Mouse (Mus musculus) forebrain, embryonic 13.5 days (tissue): ENCODE data around the gene Bglap. TPM values are rescaled to one million over a fixed set of nuclear protein-coding genes. Genes with fewer than 3 reads are reported as not detected.
"Not testable (repeated sequence)": the region's sequence is repeated elsewhere in the genome, so short reads cannot be mapped to it uniquely, and the experiment has no call there.

Experiments used
- ATAC-seq: fragments of 200-750 bp; cut with Nextera tagmentation; 2 replicates; pipeline ENCODE4 v1.8.0; 2017
- H3K27ac ChIP-seq: fragments of 300-500 bp; sonication (generic); 2 replicates; pipeline ENCODE4 v1.5.1; 2015; ENCODE audit warnings: inconsistent platforms, mild to moderate bottlenecking, moderate library complexity
- H3K27me3 ChIP-seq: fragments of 300-500 bp; sonication (generic); 2 replicates; pipeline ENCODE4 v1.6.1; 2015; ENCODE audit warnings: mild to moderate bottlenecking, inconsistent platforms
- H3K36me3 ChIP-seq: fragments of 300-500 bp; sonication (generic); 2 replicates; pipeline ENCODE4 v1.6.1; 2015; ENCODE audit warnings: mild to moderate bottlenecking, inconsistent platforms; ENCODE audit not compliant: poor library complexity, severe bottlenecking
- H3K4me1 ChIP-seq: fragments of 300-500 bp; sonication (generic); 2 replicates; pipeline ENCODE4 v1.6.1; 2015; ENCODE audit warnings: inconsistent platforms
- H3K4me2 ChIP-seq: fragments of 300-500 bp; sonication (generic); 2 replicates; pipeline ENCODE4 v1.6.1; 2015; ENCODE audit warnings: inconsistent platforms, mild to moderate bottlenecking, moderate library complexity
- H3K4me3 ChIP-seq: fragments of 300-500 bp; sonication (generic); 2 replicates; pipeline ENCODE4 v1.5.1; 2015; ENCODE audit warnings: mild to moderate bottlenecking, inconsistent platforms
- H3K9ac ChIP-seq: fragments of 300-500 bp; sonication (generic); 2 replicates; pipeline ENCODE4 v1.6.1; 2015; ENCODE audit warnings: mild to moderate bottlenecking, inconsistent platforms
- H3K9me3 ChIP-seq: fragments of 300-500 bp; sonication (generic); replicated peaks from 2 replicates; pipeline ENCODE4 v1.6.1; 2016; ENCODE audit warnings: inconsistent platforms
- WGBS: fragments of 180-500 bp; shearing (Covaris S2); methylation state at CpG from one replicate; pipeline ENCODE4 v1.1.7; 2015; 5-methylcytosine and 5-hydroxymethylcytosine counted together
- polyA plus RNA-seq: library from polyadenylated mRNA; unstranded; fragments of >200 nt; fragmentation: Nextera tagmentation; extraction: Ambion mirVana; gene quantifications from 2 replicates; pipeline ENCODE4 v1.2.1, GENCODE M21; 2015

Bglap gene
- polyA plus RNA-seq, 1 experiment from 2014 or later, result 0.54 TPM

DNA sequence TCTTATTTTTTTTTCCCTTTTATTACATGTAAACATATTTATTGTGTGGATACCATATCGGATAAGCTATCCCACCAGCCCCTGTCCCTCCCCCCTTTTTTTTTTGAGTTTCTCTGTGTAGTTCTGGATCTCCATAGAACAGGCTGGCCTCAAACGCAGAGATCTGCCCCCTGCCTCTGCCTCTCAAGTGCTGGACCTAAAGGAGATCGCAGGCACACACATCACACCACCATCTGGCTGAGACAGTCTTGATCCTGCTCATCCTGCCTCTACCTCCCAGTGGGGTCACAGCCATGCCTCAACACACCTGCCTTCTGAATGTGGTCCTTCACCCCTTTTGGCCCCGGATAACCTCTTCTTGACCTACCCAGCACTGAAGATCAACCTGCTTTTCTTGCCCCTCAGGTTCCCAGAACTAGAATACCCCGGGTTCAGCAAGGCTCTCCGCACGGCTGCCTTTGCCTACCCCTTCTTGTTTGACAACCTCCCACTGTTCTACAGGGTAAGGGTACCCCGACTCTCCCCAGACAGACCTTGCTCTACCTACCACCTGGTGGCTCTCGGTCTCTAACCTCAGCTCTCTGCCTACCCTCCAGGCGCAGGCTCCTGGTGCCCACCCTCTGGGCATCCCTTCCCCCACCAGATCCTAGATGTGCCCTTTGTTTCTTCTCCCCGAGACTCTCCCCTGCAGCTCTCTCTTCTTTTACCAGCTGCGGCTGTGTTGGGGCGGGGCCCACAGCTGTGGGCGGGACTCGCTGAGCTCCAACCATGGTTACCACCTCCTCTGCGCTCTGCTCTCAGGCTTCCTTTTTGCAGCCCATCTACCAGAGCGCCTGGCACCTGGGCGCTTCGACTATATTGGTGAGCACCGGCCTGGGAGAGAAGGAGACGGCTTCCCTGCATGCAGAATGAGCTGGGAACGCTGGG is 2.6 kb downstream of the Bglap start:
- H3K4me2 ChIP-seq, result peak overlapping the region; percentile 55
- H3K4me1 ChIP-seq, H3K9ac ChIP-seq, H3K27me3 ChIP-seq, H3K36me3 ChIP-seq, H3K9me3 ChIP-seq: not testable (repeated sequence)
- WGBS, result 5% methylated on average over 22 of the region's 22 CpGs
- H3K27ac ChIP-seq, result peak overlapping the region; percentile 87
- peak; percentile 94 for ATAC-seq
- peak overlapping the region; percentile 29 for H3K4me3 ChIP-seq

DNA sequence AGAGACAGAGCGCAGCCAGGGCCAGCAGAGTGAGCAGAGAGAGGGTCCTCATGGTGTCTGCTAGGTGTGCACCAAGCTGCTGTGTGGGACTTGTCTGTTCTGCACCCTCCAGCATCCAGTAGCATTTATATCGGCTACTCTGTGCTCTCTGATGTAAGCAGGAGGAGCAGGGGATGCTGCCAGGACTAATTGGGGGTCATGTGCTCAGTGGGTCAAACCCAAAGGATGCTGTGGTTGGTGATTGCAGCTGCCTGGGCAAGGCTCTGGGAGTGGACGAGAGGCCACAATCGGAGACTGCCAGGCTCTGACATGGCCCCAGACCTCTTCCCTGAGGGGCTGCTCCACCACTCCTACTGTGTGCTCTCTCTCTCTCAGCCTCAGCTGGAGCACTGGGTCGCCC is 5.7 kb downstream of the Bglap start, which contains the start of gene Bglap2:
TSS of gene Bglap2 (minus strand) at position 101 of the 400 bp plus-strand sequence.
- not testable (repeated sequence) for H3K4me2 ChIP-seq, H3K27me3 ChIP-seq, ATAC-seq, H3K9ac ChIP-seq, H3K27ac ChIP-seq, H3K9me3 ChIP-seq, H3K36me3 ChIP-seq, H3K4me3 ChIP-seq
- 80% methylated on average over 5 of the region's 5 CpGs for WGBS
- H3K4me1 ChIP-seq, result peaks cover 16% of the 10 kb centered on the region

DNA sequence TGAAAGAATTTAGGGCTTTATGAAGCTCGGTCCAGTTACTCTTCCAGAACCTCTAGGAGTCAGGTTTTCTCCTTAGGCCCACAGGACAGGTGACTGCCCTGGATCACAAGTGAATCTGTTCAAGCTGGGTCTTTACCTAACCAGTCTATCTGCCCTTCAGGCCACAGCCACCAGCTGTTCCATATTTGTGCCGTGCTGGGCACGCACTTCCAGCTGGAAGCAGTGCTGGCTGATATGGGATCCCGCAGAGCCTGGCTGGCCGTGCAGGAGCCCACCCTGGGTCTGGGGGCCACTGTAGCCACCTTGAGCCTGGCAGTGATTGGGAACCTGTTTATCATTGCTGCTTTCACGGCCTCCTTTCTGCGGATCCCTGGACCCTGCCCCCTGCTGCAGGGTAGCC is 7.6 kb downstream of the Bglap start:
- ATAC-seq, result peak; percentile 9; the same call in 1 of the 2 replicates
- 0 out of 2 replicates have a peak overlapping the region, but pooled peaks have one; percentile 42 for H3K4me2 ChIP-seq
- not testable (repeated sequence) for H3K27me3 ChIP-seq, H3K4me3 ChIP-seq, H3K36me3 ChIP-seq, H3K9me3 ChIP-seq
- peak overlapping the region; percentile 40; the same call in 1 of the 2 replicates for H3K9ac ChIP-seq
- peak overlapping the region; percentile 77 for H3K27ac ChIP-seq
- 40% methylated on average over 7 of the region's 7 CpGs for WGBS
- peaks cover 13% of the 10 kb centered on the region for H3K4me1 ChIP-seq

DNA sequence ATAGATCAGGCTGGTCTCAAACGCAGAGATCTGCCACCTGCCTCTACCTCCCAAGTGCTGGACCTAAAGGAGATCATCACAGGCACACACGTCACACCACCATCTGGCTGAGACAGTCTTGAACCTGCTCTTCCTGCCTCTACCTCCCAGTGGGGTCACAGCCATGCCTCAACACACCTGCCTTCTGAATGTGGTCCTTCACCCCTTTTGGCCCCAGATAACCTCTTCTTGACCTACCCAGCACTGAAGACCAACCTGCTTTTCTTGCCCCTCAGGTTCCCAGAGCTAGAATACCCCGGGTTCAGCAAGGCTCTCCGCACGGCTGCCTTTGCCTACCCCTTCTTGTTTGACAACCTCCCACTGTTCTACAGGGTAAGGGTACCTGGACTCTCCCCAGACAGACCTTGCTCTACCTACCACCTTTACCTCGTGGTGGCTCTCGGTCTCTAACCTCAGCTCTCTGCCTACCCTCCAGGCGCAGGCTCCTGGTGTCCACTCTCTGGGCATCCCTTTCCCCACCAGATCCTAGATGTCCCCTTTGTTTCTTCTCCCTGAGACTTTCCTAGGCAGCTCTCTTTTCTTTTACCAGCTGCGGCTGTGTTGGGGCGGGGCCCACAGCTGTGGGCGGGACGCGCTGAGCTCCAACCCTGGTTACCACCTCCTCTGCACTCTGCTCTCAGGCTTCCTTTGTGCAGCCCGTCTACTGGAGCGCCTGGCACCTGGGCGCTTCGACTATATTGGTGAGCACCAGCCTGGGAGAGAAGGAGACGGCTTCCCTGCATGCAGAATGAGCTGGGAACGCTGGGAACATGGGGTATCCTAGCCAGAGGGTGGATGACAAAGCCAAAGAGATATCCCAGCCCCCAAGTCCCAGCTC is 8.3 kb downstream of the Bglap start:
- H3K9ac ChIP-seq, result peak overlapping the region; percentile 40; the same call in 1 of the 2 replicates
- ATAC-seq, result peak; percentile 96
- not testable (repeated sequence) for H3K4me1 ChIP-seq, H3K9me3 ChIP-seq, H3K36me3 ChIP-seq, H3K27me3 ChIP-seq
- H3K4me2 ChIP-seq, result peak overlapping the region; percentile 42
- H3K27ac ChIP-seq, result peak overlapping the region; percentile 77
- WGBS, result 7% methylated on average over 19 of the region's 19 CpGs
- H3K4me3 ChIP-seq, result peak overlapping the region; percentile 4; the same call in 1 of the 2 replicates

DNA sequence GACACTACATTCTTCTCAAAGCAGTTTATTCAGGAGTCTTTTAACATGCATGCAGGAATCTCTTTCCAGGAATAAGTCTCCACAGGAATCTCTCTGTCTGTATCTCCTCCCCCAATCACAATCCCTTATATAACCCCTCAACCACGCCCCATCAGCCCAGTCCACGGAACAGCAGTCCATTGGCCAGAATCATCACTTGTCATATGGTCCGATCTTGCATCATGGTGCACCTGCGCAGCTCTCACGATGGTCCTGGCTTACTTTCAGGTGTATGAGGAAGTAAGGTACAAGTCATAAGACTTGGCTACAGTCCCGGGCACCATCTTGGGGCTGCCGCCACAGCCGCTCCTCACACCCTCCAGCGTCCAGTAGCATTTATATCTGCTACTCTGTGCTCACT is 11.6 kb downstream of the Bglap start, which contains the start of gene Bglap3:
TSS of gene Bglap3 (minus strand) at position 101 of the 400 bp plus-strand sequence.
- not testable (repeated sequence) for ATAC-seq, H3K9me3 ChIP-seq, H3K36me3 ChIP-seq, H3K4me1 ChIP-seq, H3K27ac ChIP-seq, H3K9ac ChIP-seq, H3K27me3 ChIP-seq, H3K4me3 ChIP-seq, H3K4me2 ChIP-seq
- WGBS, result 95% methylated on average over 9 of the region's 9 CpGs

DNA sequence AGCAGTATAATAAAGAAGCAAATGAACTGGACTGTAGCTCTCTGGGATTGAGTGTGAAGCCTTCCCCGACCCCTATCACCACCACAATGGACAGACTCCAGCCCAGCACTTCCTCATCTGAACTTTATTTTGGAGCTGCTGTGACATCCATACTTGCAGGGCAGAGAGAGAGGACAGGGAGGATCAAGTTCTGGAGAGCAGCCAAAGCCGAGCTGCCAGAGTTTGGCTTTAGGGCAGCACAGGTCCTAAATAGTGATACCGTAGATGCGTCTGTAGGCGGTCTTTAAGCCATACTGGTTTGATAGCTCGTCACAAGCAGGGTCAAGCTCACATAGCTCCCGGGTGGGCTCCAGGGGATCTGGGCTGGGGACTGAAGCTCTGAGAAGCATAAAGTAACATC is 15.8 kb downstream of the Bglap start:
- ATAC-seq, H3K27ac ChIP-seq, H3K4me2 ChIP-seq, H3K9me3 ChIP-seq, H3K36me3 ChIP-seq, H3K4me3 ChIP-seq, H3K9ac ChIP-seq: not testable (repeated sequence)
- WGBS, result 85% methylated on average over 7 of the region's 7 CpGs
- peaks cover 18% of the 10 kb centered on the region for H3K4me1 ChIP-seq
- H3K27me3 ChIP-seq, result peaks cover 16% of the 10 kb centered on the region

DNA sequence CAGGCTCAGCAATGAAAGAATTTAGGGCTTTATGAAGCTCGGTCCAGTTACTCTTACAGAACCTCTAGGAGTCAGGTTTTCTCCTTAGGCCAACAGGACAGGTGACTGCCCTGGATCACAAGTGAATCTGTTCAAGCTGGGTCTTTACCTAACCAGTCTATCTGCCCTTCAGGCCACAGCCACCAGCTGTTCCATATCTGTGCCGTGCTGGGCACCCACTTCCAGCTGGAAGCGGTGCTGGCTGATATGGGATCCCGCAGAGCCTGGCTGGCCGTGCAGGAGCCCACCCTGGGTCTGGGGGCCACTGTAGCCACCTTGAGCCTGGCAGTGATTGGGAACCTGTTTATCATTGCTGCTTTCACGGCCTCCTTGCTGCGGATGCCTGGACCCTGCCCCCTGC is 16.7 kb downstream of the Bglap start:
- not testable (repeated sequence) for H3K27ac ChIP-seq, H3K9ac ChIP-seq, H3K4me2 ChIP-seq, ATAC-seq, H3K4me3 ChIP-seq, H3K9me3 ChIP-seq
- Histone ChIP-seq H3K27me3 (peaks cover 16% of the 10 kb centered on the region), H3K36me3 (peaks cover 12% of the 10 kb centered on the region; the same call in 1 of the 2 replicates), H3K4me1 (peaks cover 20% of the 10 kb centered on the region)
- whole genome bisulfite sequencing, result 55% methylated on average over 3 of the region's 7 CpGs

DNA sequence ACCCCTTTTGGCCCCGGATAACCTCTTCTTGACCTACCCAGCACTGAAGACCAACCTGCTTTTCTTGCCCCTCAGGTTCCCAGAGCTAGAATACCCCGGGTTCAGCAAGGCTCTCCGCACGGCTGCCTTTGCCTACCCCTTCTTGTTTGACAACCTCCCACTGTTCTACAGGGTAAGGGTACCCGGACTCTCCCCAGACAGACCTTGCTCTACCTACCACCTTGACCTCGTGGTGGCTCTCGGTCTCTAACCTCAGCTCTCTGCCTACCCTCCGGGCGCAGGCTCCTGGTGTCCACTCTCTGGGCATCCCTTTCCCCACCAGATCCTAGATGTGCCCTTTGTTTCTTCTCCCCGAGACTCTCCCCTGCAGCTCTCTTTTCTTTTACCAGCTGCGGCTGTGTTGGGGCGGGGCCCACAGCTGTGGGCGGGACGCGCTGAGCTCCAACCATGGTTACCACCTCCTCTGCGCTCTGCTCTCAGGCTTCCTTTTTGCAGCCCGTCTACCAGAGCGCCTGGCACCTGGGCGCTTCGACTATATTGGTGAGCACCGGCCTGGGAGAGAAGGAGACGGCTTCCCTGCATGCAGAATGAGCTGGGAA is 17.3 kb downstream of the Bglap start:
- peaks cover 18% of the 10 kb centered on the region for H3K36me3 ChIP-seq
- H3K27ac ChIP-seq, result peak overlapping the region; percentile 70; the same call in 1 of the 2 replicates
- peak overlapping the region; percentile 48 for H3K4me2 ChIP-seq
- H3K4me3 ChIP-seq, result peak overlapping the region; percentile 33
- peak; percentile 90 for ATAC-seq
- WGBS, result 3% methylated on average over 22 of the region's 22 CpGs
- not testable (repeated sequence) for H3K9me3 ChIP-seq
- peaks cover 16% of the 10 kb centered on the region for H3K27me3 ChIP-seq
- peak overlapping the region; percentile 43; the same call in 1 of the 2 replicates for H3K9ac ChIP-seq
- H3K4me1 ChIP-seq, result peaks cover 20% of the 10 kb centered on the region

DNA sequence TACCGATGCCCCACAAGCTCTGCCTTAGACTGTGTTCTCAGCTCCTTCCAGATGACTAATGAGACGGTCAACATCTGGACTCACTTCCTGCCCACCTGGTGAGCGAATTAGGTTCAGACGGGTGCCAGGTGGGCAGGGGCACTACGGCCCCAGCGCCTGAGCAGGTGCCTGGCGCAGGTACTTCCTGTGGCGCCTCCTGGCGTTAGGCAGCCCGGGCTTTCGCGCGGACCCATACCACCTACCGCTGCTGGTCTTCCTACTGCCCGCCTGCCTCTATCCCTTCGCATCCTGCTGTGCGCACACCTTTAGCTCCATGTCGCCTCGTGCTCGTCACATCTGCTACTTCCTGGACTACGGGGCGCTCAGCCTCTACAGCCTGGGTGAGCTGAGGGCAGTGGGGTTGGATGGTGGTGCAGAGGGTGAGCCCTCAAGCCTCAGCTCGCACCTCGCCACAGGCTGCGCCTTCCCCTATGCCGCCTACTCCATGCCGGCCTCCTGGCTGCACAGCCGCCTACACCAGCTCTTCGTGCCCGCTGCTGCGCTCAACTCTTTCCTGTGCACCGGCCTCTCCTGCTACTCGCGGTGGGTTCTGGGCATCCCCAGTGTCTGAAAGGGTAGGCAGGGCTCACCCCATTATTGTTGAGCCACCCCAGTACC is 18.4 kb downstream of the Bglap start:
- no peak for ATAC-seq
- peaks cover 9% of the 10 kb centered on the region for H3K9me3 ChIP-seq
- WGBS, result 43% methylated on average over 34 of the region's 34 CpGs
- peak overlapping the region; percentile 48 for H3K4me2 ChIP-seq
- H3K4me1 ChIP-seq, result peaks cover 20% of the 10 kb centered on the region
- H3K36me3 ChIP-seq, result peaks cover 29% of the 10 kb centered on the region
- H3K9ac ChIP-seq, result no peak overlapping the region
- peaks cover 16% of the 10 kb centered on the region for H3K27me3 ChIP-seq
- no peak overlapping the region for H3K27ac ChIP-seq
- H3K4me3 ChIP-seq, result no peak overlapping the region

DNA sequence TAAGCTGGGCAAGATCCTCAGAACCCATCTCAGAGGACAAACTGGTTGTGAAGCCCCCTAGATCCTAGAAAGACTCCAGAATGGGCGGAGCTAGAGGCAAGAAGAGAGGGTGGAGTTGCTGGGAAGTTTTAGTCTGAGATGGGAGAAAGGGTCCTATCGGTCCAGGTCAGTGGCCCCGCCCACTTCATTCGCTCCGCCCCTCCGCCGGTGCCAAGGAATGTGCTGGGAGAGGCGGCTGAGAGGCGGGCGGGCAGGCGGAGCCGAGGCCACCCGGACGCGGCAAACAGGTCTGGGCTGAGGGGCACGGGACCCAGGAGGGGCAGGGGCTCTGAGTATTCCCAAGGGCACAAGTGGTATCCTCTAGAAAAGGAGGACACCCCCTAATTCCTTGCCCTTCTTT is 19.9 kb downstream of the Bglap start, which contains the start of gene Paqr6:
TSS of gene Paqr6 (plus strand) at position 248 of the 400 bp plus-strand sequence.
- Histone ChIP-seq H3K9ac (no peak within 1 kb of the TSS), H3K4me3 (no peak within 1 kb of the TSS), H3K4me2 (0 out of 2 replicates have a peak within 1 kb of the TSS, but pooled peaks have one; percentile 2), H3K9me3 (no peaks in the 10 kb centered on the region), H3K27me3 (peaks cover 16% of the 10 kb centered on the region), H3K36me3 (peaks cover 44% of the 10 kb centered on the region), H3K4me1 (peaks cover 20% of the 10 kb centered on the region), H3K27ac (no peak within 1 kb of the TSS)
- peak; percentile 1; the same call in 1 of the 2 replicates for ATAC-seq
- WGBS, result 5% methylated on average over 16 of the region's 16 CpGs

DNA sequence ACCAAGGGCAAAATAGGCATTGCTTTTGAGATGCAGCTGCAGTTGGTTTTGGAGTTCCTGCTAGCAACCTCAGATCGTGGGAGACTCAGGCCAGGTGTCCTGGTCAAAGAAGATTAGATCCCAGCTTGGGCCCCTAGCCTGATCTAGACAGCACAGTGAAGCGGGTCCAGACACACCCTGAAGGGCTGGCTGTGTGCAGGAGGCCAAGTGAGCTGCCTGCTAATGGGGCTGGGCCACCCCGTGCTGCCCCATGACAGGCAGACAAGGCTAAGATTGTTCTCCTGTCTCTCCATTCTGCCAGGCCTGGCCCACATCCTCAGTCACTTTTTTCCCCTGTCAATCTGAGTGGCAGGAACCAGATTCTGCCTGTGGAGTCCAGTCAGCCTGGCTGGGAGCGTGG is 20.6 kb downstream of the Bglap start:
- Histone ChIP-seq H3K9ac (no peak overlapping the region), H3K36me3 (peaks cover 50% of the 10 kb centered on the region), H3K4me2 (0 out of 2 replicates have a peak overlapping the region, but pooled peaks have one; percentile 2), H3K4me3 (no peak overlapping the region), H3K4me1 (peaks cover 20% of the 10 kb centered on the region), H3K9me3 (no peaks in the 10 kb centered on the region), H3K27ac (no peak overlapping the region), H3K27me3 (peaks cover 16% of the 10 kb centered on the region)
- ATAC-seq, result no peak
- 56% methylated on average over 4 of the region's 4 CpGs for WGBS
